Mouse (Mus musculus): ENCODE measurements around the gene Rlf.

The Rlf gene

GRCm38 (mm10) chr4:121163501-121164030 is 51.3 kb downstream of the Rlf start:
- no peak for DNase-seq (ENCODE audit: low spot score)

GRCm38 (mm10) chr4:121109126-121109525 is 105.8 kb downstream of the Rlf start, which contains the start of gene Tmco2:
Tmco2 (minus strand) TSS chr4:121109226.
- DNase-seq (ENCODE audit: low spot score): no peak

DNA sequence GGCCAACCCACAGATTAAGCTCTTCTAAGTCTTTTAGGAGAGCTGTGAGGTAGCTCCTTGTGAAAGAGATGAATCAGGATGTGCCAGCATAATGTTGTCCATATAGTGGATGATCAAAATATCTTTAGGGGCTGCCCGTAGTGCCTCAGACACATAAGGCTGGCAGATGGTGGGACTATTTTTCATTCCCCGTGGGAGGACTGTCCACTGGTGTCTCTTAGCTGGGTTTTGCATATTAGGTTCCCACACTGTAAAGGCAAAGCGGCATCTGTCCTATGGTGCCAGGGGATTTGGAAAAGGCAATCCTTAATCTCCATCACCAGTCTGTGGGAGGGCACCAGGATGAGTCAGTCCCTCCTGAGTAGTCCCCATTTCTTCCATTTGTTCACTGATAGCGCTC is 111.6 kb downstream of the Rlf start:
- DNase-seq (ENCODE audit: low spot score): no peak

DNA sequence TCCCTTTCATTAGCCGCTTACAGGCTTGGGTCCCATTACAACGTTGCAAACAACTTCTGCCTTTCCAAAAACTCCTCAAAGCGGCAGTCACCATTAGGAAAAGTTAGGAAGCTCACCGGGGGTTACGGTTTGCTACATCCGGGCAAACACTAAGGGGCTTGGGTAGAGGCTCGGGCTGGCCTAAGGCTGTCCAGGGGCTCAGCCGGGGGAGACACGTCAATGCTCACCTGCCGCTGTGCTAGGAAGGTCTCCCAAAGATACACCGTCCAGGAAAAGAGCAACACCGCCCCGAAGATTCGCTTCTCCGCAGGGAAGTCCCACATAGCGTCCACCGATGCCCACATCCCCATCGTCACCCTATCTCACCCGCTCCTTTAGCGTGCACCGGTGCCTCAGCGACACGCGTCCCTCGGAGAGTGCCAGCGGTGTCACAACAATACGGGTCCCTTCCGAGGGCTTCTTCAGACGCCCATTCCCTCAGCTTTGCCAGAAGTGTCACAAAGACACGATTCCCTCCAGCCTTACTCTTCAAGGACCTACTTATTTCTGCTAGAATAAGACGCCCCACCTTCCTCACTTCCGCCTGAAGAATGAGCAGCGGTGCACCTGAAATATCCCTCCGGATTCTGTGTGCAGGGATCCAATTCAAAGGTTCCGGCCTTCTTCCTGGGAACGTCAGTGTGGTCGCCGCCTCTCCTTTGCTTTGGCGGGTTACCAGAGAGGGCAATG is 117.1 kb downstream of the Rlf start, which contains the start of gene Zmpste24:
Gene Zmpste24, minus strand, starts transcription at position 592 of the 729 bp plus-strand sequence.
- DNase-seq (ENCODE audit: low spot score): peak; percentile 92
